Mouse (Mus musculus): ENCODE measurements around the gene Klhl25. TPM values are rescaled to one million over a fixed set of nuclear protein-coding genes. Genes with fewer than 3 reads are reported as not detected.
"Not testable (repeated sequence)": the region's sequence is repeated elsewhere in the genome, so short reads cannot be mapped to it uniquely, and the experiment has no call there.

Klhl25 gene
- polyA plus RNA-seq, 1 experiment from 2014 or later = 23.9 TPM

DNA sequence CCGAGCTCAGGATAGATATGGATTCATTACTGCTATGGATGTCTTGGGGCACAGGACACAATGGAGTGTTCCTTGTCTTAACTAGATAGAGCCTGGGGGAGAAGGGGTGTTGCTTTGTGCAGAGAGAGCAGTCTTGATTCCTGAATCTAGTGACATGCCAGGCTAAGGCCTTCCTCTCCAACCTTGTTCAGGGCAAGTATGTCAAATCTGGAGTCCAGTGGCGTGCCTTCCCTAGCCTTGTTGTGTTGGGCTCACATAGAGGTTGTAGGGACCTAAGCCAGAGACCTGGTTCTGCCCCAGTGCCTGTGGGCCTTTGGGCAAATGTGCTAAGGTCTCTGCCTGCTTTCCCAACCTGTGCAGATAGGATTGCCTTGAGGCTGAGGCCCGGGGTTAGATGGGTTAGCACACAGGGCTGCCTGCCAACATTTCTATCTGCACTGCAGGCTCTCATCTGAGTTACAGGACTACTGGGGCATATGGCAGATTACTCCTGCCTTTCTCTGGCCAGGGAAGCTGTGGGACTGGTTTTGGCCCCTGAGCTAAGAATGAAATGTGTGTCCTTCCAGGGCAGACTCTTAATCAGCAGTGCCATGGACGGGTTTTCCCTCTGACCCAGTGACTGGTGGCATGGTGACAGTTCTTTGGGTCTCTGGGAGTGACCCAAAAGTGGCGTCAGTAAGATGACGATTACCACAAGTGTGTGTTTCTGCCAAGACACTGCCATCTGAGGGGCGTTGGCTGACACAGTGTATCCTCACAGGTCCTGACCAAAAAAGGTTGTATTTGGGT, 13.7 kb downstream of the Klhl25 start:
- not testable (repeated sequence) for H3K4me2 ChIP-seq (replicated peaks); H3K9ac ChIP-seq; H3K4me1 ChIP-seq; H3K27ac ChIP-seq; H3K9me3 ChIP-seq; ATAC-seq (ENCODE audit: insufficient number of reproducible peaks, insufficient read depth, low FRiP score, low TSS enrichment); H3K4me3 ChIP-seq; H3K27me3 ChIP-seq
- WGBS = 88% methylated on average over 7 of the region's 7 CpGs
- H3K36me3 ChIP-seq = peaks cover 39% of the 10 kb centered on the region

DNA sequence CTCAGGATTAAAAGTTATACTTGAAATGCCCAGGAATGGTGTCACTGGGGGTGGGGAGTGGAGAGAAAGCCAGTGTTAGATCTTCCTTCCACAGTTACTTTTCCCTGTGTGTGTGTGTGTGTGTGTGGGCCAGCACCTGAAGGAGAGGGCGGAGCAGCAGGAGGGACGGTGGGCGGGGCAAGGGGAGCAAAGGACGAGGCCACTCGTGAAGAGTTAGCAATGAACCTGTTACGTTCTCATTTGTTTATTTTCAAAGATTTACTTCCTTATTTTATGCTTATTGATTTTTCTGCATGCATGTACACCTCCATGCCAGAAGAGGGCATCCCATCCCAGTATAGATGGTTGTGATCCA, 14.3 kb downstream of the Klhl25 start:
- not testable (repeated sequence) for H3K9ac ChIP-seq; ATAC-seq (ENCODE audit: insufficient number of reproducible peaks, insufficient read depth, low FRiP score, low TSS enrichment); H3K9me3 ChIP-seq; H3K4me1 ChIP-seq; H3K4me2 ChIP-seq (replicated peaks); H3K27me3 ChIP-seq; H3K27ac ChIP-seq; H3K4me3 ChIP-seq
- 83% methylated on average over 5 of the region's 6 CpGs for WGBS
- peaks cover 44% of the 10 kb centered on the region for H3K36me3 ChIP-seq

DNA sequence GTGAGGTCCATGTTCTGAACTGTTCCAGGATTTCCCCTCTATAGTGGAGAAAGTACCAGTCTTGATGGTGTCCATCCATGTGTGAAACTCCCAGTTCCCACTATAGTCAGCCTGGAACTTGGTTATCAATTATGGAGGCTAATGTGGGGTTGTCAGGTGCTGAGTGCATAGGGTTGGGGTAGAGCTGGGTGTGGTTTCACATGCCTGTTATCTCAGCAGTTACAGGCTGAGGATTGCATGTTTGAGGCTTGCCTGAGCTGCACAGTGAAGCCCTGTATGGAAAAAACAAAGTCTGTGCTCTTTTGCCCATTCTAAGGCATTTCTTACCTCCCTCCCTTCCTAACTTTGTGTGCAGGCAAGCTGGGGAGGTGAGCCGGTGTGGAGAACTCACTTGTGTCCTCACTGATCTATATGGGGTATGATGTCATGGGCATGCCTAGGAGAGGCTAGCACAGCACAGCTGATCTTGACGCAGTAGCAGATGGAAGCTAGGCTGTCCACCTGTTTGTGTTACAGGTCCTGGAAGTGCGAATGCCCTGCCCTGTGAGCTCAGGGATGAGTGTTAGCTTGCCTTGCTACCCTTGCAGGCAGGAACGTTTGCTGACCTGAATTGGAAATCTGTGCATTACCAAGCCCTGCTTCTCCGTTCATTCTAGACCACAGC, 15.3 kb downstream of the Klhl25 start:
- peaks cover 53% of the 10 kb centered on the region for H3K36me3 ChIP-seq
- WGBS = 86% methylated on average over 5 of the region's 5 CpGs
- not testable (repeated sequence) for H3K4me2 ChIP-seq (replicated peaks); H3K4me3 ChIP-seq; H3K4me1 ChIP-seq; ATAC-seq (ENCODE audit: insufficient number of reproducible peaks, insufficient read depth, low FRiP score, low TSS enrichment); H3K9me3 ChIP-seq; H3K27me3 ChIP-seq; H3K9ac ChIP-seq; H3K27ac ChIP-seq

GRCm38 (mm10) chr7:75865026-75865425, 16.9 kb downstream of the Klhl25 start:
- Histone ChIP-seq H3K4me1 (no peaks in the 10 kb centered on the region), H3K9me3 (no peaks in the 10 kb centered on the region; the same call in 1 of the 2 replicates), H3K4me2 (replicated peaks) (no peak overlapping the region), H3K36me3 (peaks cover 63% of the 10 kb centered on the region), H3K4me3 (no peak overlapping the region), H3K27ac (no peak overlapping the region), H3K27me3 (no peaks in the 10 kb centered on the region), H3K9ac (no peak overlapping the region)
- WGBS = 95% methylated on average over 6 of the region's 6 CpGs
- ATAC-seq (ENCODE audit: insufficient number of reproducible peaks, insufficient read depth, low FRiP score, low TSS enrichment) = no peak

- H3K4me3 ChIP-seq = no peak overlapping the region
- no peak for ATAC-seq (ENCODE audit: insufficient number of reproducible peaks, insufficient read depth, low FRiP score, low TSS enrichment)
- no peaks in the 10 kb centered on the region; the same call in 1 of the 2 replicates for H3K9me3 ChIP-seq
- H3K36me3 ChIP-seq = peaks cover 65% of the 10 kb centered on the region
- no peaks in the 10 kb centered on the region for H3K27me3 ChIP-seq
- H3K4me2 ChIP-seq (replicated peaks) = no peak overlapping the region
- H3K27ac ChIP-seq = no peak overlapping the region
- 95% methylated on average over 13 of the region's 13 CpGs for WGBS
- no peaks in the 10 kb centered on the region; the same call in 1 of the 2 replicates for H3K4me1 ChIP-seq
- no peak overlapping the region for H3K9ac ChIP-seq
Observed at GRCm38 (mm10) chr7:75866557-75866956, 18.4 kb downstream of the Klhl25 start.

GRCm38 (mm10) chr7:75868687-75869086, 20.6 kb downstream of the Klhl25 start:
- Histone ChIP-seq H3K27me3 (no peaks in the 10 kb centered on the region), H3K4me1 (no peaks in the 10 kb centered on the region; the same call in 1 of the 2 replicates), H3K4me3 (no peak overlapping the region), H3K9me3 (no peaks in the 10 kb centered on the region; the same call in 1 of the 2 replicates), H3K27ac (no peak overlapping the region), H3K36me3 (peaks cover 77% of the 10 kb centered on the region), H3K9ac (no peak overlapping the region), H3K4me2 (replicated peaks) (no peak overlapping the region)
- ATAC-seq (ENCODE audit: insufficient number of reproducible peaks, insufficient read depth, low FRiP score, low TSS enrichment) = no peak
- WGBS = 82% methylated on average over 2 of the region's 2 CpGs

DNA sequence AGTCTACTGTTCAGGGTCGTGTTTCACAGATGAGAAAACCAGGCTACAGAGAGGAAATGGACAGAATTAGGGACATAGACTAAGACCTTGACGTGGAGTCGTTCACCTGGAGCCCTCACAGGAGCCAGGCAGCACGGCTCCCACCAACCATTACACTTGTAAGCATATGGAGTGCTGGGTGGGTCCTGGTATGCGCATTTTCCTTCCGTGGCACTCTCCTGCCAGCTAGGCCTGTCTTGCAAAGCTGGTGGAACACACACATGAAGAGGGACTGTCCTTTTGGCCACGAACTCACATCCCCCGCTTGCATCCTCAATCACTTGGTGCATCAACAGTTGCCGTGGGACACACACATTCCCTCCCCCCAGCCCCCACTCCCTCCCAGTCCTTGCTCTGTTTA, 22.4 kb downstream of the Klhl25 start:
- no peak overlapping the region for H3K4me3 ChIP-seq
- H3K9me3 ChIP-seq = no peaks in the 10 kb centered on the region
- H3K9ac ChIP-seq = no peak overlapping the region
- H3K4me2 ChIP-seq (replicated peaks) = no peak overlapping the region
- no peaks in the 10 kb centered on the region for H3K27me3 ChIP-seq
- WGBS = 77% methylated on average over 9 of the region's 9 CpGs
- H3K4me1 ChIP-seq = no peaks in the 10 kb centered on the region; the same call in 1 of the 2 replicates
- ATAC-seq (ENCODE audit: insufficient number of reproducible peaks, insufficient read depth, low FRiP score, low TSS enrichment) = no peak
- no peak overlapping the region for H3K27ac ChIP-seq
- peaks cover 77% of the 10 kb centered on the region for H3K36me3 ChIP-seq

DNA sequence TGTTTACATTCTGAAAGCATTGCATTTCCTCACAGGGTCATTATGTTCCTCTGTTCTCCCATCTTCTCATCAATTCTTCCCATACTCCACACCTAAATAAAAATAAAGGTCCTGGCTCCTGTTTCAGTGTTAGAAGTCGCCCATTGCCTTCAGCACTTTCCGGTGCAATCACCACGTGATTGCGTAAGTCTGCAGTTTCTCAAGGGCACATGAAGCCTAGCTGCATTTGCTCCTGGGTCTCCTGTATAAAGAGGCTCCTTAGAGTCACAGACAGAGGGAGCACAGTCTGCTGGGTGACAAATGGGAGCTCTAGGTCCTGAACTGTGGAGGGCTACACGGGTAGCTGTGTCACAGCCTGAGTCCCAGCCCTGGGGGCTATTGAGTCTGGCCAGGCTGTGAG, 24.1 kb downstream of the Klhl25 start:
- no peak overlapping the region for H3K9ac ChIP-seq
- no peak overlapping the region for H3K27ac ChIP-seq
- H3K4me2 ChIP-seq (replicated peaks) = no peak overlapping the region
- H3K4me1 ChIP-seq = no peaks in the 10 kb centered on the region; the same call in 1 of the 2 replicates
- peaks cover 60% of the 10 kb centered on the region for H3K36me3 ChIP-seq
- WGBS = 56% methylated on average over 5 of the region's 5 CpGs
- no peak overlapping the region for H3K4me3 ChIP-seq
- no peaks in the 10 kb centered on the region for H3K9me3 ChIP-seq
- ATAC-seq (ENCODE audit: insufficient number of reproducible peaks, insufficient read depth, low FRiP score, low TSS enrichment) = no peak
- no peaks in the 10 kb centered on the region for H3K27me3 ChIP-seq

GRCm38 (mm10) chr7:75872697-75873096, 24.6 kb downstream of the Klhl25 start:
- Histone ChIP-seq H3K27me3 (no peaks in the 10 kb centered on the region), H3K4me1 (no peaks in the 10 kb centered on the region; the same call in 1 of the 2 replicates), H3K4me3 (no peak overlapping the region), H3K27ac (no peak overlapping the region), H3K36me3 (peaks cover 57% of the 10 kb centered on the region), H3K4me2 (replicated peaks) (no peak overlapping the region), H3K9ac (no peak overlapping the region), H3K9me3 (no peaks in the 10 kb centered on the region)
- ATAC-seq (ENCODE audit: insufficient number of reproducible peaks, insufficient read depth, low FRiP score, low TSS enrichment) = no peak
- WGBS = 77% methylated on average over 8 of the region's 8 CpGs

GRCm38 (mm10) chr7:75873216-75873615, 25.1 kb downstream of the Klhl25 start:
- H3K9me3 ChIP-seq = no peaks in the 10 kb centered on the region
- peaks cover 51% of the 10 kb centered on the region for H3K36me3 ChIP-seq
- 81% methylated on average over 3 of the region's 3 CpGs for WGBS

GRCm38 (mm10) chr7:75873746-75874145, 25.6 kb downstream of the Klhl25 start:
- 92% methylated on average over 7 of the region's 7 CpGs for WGBS
- H3K9me3 ChIP-seq = no peaks in the 10 kb centered on the region
- H3K36me3 ChIP-seq = peaks cover 46% of the 10 kb centered on the region

More at GRCm38 (mm10) chr7:75873216-75873615, 25.1 kb downstream of the Klhl25 start:
- Histone ChIP-seq H3K9ac (no peak overlapping the region), H3K4me3 (no peak overlapping the region), H3K4me2 (replicated peaks) (no peak overlapping the region), H3K27ac (no peak overlapping the region), H3K27me3 (no peaks in the 10 kb centered on the region), H3K4me1 (no peaks in the 10 kb centered on the region; the same call in 1 of the 2 replicates)
- ATAC-seq (ENCODE audit: insufficient number of reproducible peaks, insufficient read depth, low FRiP score, low TSS enrichment) = no peak

DNA sequence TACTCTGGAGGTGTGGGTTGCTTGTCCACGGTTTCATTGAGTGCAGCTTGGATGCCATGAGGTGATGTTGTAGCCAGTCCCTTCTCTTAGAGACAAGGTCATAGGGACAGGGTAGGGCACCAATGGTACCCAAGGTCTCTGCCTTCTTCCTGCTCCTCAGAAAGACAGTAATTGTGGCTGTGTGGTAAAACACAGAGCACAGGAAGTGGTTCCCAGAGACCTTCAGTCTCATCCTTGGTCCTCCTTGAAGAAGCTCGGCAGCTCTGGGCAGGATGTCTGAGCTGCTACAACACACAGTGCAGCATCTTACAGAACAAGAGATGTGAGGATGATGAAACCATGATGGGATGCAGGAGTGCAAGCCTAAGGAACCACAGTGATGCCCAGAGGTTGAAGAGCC, 31.3 kb downstream of the Klhl25 start:
- H3K9ac ChIP-seq; H3K4me2 ChIP-seq (replicated peaks); H3K27ac ChIP-seq; H3K9me3 ChIP-seq; H3K27me3 ChIP-seq; H3K4me3 ChIP-seq; ATAC-seq (ENCODE audit: insufficient number of reproducible peaks, insufficient read depth, low FRiP score, low TSS enrichment); H3K4me1 ChIP-seq: not testable (repeated sequence)
- 84% methylated on average over 2 of the region's 2 CpGs for WGBS
- H3K36me3 ChIP-seq = peaks cover 12% of the 10 kb centered on the region

More at GRCm38 (mm10) chr7:75873746-75874145, 25.6 kb downstream of the Klhl25 start:
- Histone ChIP-seq H3K4me1 (no peaks in the 10 kb centered on the region; the same call in 1 of the 2 replicates), H3K4me2 (replicated peaks) (no peak overlapping the region), H3K27ac (no peak overlapping the region), H3K9ac (no peak overlapping the region), H3K4me3 (no peak overlapping the region), H3K27me3 (no peaks in the 10 kb centered on the region)
- no peak for ATAC-seq (ENCODE audit: insufficient number of reproducible peaks, insufficient read depth, low FRiP score, low TSS enrichment)

Measured in embryonic facial prominence, embryonic 12.5 days (tissue).